Mouse (Mus musculus) right cerebral cortex, postnatal 14 days (tissue): ENCODE measurements around the gene Aamdc.

Experiments used
- DNase-seq: peaks from one replicate; pipeline ENCODE4 v3.0.0; 2022

The Aamdc gene

GRCm38 (mm10) chr7:97500555-97501209, 78.6 kb downstream of the Aamdc start:
- no peak for DNase-seq
